Mouse (Mus musculus): ENCODE data around the gene Tbx6. TPM values are rescaled to one million over a fixed set of nuclear protein-coding genes. Genes with fewer than 3 reads are reported as not detected.

The Tbx6 gene
- 1.4 and 1.6 TPM in 2 replicates for polyA plus RNA-seq (2012; rRNA removed)

DNA sequence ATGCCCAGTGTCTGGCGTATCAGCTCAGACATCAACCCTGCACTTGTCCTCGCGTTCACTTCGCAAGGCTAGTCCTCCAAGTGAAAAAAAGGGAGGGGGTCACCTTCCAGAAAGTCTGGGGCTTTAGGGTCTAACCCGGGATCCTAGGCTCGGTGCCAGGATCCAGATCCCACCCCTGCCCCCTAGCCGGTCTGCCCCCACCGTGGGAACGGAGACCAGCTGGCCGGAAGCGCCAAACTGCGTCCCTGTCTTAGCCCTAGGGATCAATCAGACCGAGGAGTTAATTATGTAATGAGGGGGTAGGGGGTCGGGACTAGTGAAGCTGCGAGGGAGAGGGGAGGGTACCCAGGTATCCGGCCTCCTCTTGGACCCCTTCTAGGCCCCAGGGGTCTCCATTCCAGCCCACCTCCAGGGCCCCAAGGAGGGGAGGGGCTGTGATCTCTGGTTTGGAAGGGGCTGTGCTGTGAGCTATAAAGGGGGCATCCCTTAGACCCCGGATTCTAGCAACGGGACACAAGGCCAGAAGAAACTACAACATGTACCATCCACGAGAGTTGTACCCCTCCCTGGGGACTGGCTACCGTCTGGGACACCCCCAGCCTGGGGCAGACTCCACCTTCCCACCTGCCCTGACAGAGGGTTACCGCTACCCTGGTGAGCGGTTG, at the start of gene Tbx6:
Tbx6 (plus strand) TSS at position 513 of the 665 bp plus-strand sequence.
- Histone ChIP-seq H3K27ac (ENCODE audit: insufficient read depth, low read length) (no peak within 1 kb of the TSS), H3K4me3 (ENCODE audit: insufficient read depth, low read length) (peak within 1 kb of the TSS; percentile 6; the same call in 1 of the 2 replicates), H3K4me1 (ENCODE audit: control insufficient read depth, insufficient read depth, low read length) (peaks cover 2% of the 10 kb centered on the region; the same call in 1 of the 2 replicates)
- TF ChIP-seq POLR2A (IDR thresholded peaks at IDR 0.05; ENCODE audit: extremely low read depth, insufficient read depth, low read length) (no peak), CTCF (IDR thresholded peaks at IDR 0.05; ENCODE audit: extremely low read depth, insufficient read depth, low read length) (no peak)

DNA sequence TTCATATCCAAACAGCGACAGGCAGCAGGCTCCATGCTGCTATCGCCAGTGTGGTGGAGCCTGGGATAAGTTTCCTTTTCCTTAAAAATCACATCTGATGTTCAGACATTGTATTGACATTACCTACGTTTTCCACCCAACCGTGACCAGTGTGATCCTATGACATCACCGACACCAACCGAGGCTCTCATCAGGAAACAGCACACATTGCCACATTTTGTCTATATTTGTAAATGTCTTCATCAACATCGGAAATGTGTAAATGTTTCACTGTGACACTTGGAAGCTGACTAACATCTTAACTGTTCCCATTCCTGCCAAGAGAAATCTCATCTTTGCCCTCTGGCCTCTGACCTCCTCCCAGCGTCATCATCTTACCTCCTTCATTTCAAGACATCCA, 45.2 kb upstream of the Tbx6 start:
- Histone ChIP-seq H3K4me3 (ENCODE audit: insufficient read depth, low read length) (no peak overlapping the region), H3K4me1 (ENCODE audit: control insufficient read depth, insufficient read depth, low read length) (peaks cover 9% of the 10 kb centered on the region), H3K27ac (ENCODE audit: insufficient read depth, low read length) (no peak overlapping the region)
- TF ChIP-seq POLR2A (IDR thresholded peaks at IDR 0.05; ENCODE audit: extremely low read depth, insufficient read depth, low read length) (no peak), CTCF (IDR thresholded peaks at IDR 0.05; ENCODE audit: extremely low read depth, insufficient read depth, low read length) (no peak)

DNA sequence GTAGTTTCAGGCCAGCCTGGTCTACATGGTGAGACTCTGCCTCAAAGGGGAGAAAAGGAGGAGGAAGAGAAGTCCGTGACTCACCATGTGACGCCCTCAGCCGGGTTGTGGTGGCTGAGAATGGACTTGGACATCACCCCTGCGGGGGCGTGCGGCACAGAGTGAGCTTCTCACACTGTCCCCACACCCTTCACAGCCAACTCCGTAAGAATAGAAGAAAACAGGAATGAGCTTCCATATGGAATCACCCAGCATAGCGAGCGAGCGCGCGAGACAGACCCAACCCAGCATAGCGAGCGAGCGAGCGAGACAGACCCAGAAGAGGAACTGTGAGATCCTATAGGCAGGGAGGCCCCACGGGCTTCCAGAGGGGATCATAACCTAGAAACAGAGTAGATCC, 41.7 kb upstream of the Tbx6 start:
- TF ChIP-seq POLR2A (IDR thresholded peaks at IDR 0.05; ENCODE audit: extremely low read depth, insufficient read depth, low read length), result no peak
- no peak for TF ChIP-seq CTCF (IDR thresholded peaks at IDR 0.05; ENCODE audit: extremely low read depth, insufficient read depth, low read length)
- H3K4me1 ChIP-seq (ENCODE audit: control insufficient read depth, insufficient read depth, low read length), result peaks cover 10% of the 10 kb centered on the region
- H3K27ac ChIP-seq (ENCODE audit: insufficient read depth, low read length), result 0 out of 2 replicates have a peak overlapping the region, but pooled peaks have one; percentile 15
- H3K4me3 ChIP-seq (ENCODE audit: insufficient read depth, low read length), result no peak overlapping the region

DNA sequence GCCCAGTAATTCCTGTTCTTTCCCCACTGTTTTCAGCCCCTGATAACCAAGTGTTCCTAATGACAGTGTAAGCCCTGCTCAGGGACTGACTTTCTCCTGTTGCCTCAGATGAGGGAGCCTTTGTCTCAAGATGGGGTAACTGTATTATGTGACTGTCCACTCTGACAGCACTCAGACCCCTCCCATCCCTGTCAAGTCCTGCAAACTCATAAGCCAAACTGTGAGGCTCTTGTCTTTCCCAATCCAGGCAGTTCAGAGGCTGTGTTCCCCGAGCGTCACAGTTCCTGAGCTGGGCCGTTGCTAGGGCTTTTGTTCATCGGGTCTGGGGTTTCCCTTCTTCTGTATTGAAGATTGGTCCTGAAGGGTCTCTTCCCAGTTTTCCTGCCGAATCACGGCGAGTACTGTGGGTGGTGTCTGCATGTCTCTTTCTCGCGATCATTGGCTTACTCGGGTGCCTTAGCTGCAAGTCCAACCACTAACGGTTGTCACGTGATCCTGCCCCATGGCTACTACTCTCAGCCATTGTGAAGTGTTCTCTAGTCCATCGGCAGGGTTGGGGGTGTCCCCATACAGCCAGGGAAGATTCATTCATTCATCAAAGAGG, 41.0 kb upstream of the Tbx6 start:
- Histone ChIP-seq H3K4me3 (ENCODE audit: insufficient read depth, low read length) (no peak overlapping the region), H3K4me1 (ENCODE audit: control insufficient read depth, insufficient read depth, low read length) (peaks cover 10% of the 10 kb centered on the region), H3K27ac (ENCODE audit: insufficient read depth, low read length) (0 out of 2 replicates have a peak overlapping the region, but pooled peaks have one; percentile 15)
- TF ChIP-seq CTCF (IDR thresholded peaks at IDR 0.05; ENCODE audit: extremely low read depth, insufficient read depth, low read length) (no peak), POLR2A (IDR thresholded peaks at IDR 0.05; ENCODE audit: extremely low read depth, insufficient read depth, low read length) (no peak)

DNA sequence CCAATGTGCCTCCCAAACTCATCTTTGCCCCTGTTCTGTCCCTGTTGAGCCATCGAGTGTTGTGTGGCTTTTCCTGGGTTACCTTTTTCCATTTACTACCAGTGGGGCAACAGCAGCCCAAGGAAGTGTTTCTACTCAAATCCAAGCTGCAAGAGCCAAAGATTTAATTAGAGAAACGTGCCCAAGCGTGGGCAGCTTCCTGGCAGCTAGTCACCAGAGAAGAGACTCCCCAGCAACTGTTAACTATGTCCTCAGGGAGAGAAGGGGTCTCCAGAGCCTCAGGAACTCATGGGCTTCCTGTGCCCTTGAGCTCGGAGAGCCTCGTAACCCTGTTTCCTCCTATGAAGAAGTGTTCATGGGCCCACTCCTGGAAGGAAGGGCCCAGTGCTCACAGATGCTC, 40.3 kb upstream of the Tbx6 start:
- no peak overlapping the region for H3K4me3 ChIP-seq (ENCODE audit: insufficient read depth, low read length)
- TF ChIP-seq POLR2A (IDR thresholded peaks at IDR 0.05; ENCODE audit: extremely low read depth, insufficient read depth, low read length) (no peak), CTCF (IDR thresholded peaks at IDR 0.05; ENCODE audit: extremely low read depth, insufficient read depth, low read length) (no peak)
- H3K27ac ChIP-seq (ENCODE audit: insufficient read depth, low read length), result no peak overlapping the region
- H3K4me1 ChIP-seq (ENCODE audit: control insufficient read depth, insufficient read depth, low read length), result peaks cover 10% of the 10 kb centered on the region

DNA sequence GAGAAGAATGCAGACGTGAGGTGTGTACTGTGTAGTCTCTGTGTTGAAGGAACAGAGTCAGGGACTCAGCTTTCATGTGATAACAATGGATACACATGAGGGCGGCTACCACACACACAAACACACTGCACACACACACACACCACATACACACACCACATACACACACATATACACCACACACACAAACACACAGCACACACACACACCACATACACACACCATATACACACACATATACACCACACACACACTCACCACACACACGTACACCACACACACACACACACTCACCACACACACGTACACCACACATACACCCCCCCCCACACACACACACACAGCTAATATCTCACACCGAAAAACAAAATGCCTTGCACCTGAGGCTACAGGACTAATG, 39.8 kb upstream of the Tbx6 start:
- Histone ChIP-seq H3K4me3 (ENCODE audit: insufficient read depth, low read length) (no peak overlapping the region), H3K4me1 (ENCODE audit: control insufficient read depth, insufficient read depth, low read length) (peaks cover 10% of the 10 kb centered on the region), H3K27ac (ENCODE audit: insufficient read depth, low read length) (no peak overlapping the region)
- TF ChIP-seq CTCF (IDR thresholded peaks at IDR 0.05; ENCODE audit: extremely low read depth, insufficient read depth, low read length) (no peak), POLR2A (IDR thresholded peaks at IDR 0.05; ENCODE audit: extremely low read depth, insufficient read depth, low read length) (no peak)

DNA sequence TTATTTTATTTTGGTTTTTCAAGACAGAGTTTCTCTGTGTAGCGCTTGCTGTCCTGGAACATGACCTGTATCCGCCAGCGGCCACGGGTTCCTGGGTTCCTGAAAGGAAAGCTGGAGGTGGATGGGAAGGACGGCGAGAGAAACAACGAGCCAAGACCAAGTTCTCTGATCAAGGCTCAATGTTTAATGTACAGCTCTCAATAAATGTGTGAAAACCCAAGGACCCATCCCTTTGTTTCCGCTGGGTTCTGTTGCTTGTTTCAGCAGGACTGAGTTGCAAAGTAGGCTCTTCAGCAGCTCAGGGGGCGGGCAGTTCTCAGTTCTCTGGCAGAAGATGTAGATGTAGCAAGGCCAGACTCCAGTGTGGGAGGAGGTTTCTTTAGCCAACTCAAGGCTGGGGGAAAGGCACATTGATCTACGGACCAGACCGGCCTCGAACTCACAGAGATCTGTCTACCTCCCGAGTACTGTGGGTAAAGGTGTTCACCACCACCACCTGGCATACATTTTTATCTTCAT, 39.3 kb upstream of the Tbx6 start:
- TF ChIP-seq CTCF (IDR thresholded peaks at IDR 0.05; ENCODE audit: extremely low read depth, insufficient read depth, low read length), result no peak
- no peak for TF ChIP-seq POLR2A (IDR thresholded peaks at IDR 0.05; ENCODE audit: extremely low read depth, insufficient read depth, low read length)
- H3K27ac ChIP-seq (ENCODE audit: insufficient read depth, low read length), result no peak overlapping the region
- peaks cover 10% of the 10 kb centered on the region for H3K4me1 ChIP-seq (ENCODE audit: control insufficient read depth, insufficient read depth, low read length)
- no peak overlapping the region for H3K4me3 ChIP-seq (ENCODE audit: insufficient read depth, low read length)

DNA sequence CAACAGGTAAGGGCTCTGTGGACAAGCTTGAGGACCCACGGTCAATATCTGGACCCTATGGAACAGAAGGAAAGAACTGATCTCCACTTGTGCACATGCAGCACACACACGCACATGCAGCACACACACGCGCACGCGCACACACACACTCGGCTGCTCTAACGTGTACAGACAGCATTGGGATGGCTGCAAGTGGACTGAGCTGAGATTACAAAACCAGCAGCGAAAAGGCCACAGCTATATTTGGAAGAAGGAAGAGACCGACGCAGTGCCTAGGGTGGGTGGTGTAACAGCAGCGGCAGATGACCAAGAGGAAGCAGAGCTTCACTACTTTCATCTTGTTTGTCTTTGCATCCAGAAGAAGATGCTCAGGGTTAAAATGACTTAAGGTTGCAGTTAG, 35.2 kb upstream of the Tbx6 start:
- Histone ChIP-seq H3K4me1 (ENCODE audit: control insufficient read depth, insufficient read depth, low read length) (peaks cover 2% of the 10 kb centered on the region; the same call in 1 of the 2 replicates), H3K27ac (ENCODE audit: insufficient read depth, low read length) (no peak overlapping the region), H3K4me3 (ENCODE audit: insufficient read depth, low read length) (no peak overlapping the region)
- TF ChIP-seq POLR2A (IDR thresholded peaks at IDR 0.05; ENCODE audit: extremely low read depth, insufficient read depth, low read length) (0 out of 2 replicates have a peak, but pooled peaks have one; percentile 7), CTCF (IDR thresholded peaks at IDR 0.05; ENCODE audit: extremely low read depth, insufficient read depth, low read length) (no peak)

DNA sequence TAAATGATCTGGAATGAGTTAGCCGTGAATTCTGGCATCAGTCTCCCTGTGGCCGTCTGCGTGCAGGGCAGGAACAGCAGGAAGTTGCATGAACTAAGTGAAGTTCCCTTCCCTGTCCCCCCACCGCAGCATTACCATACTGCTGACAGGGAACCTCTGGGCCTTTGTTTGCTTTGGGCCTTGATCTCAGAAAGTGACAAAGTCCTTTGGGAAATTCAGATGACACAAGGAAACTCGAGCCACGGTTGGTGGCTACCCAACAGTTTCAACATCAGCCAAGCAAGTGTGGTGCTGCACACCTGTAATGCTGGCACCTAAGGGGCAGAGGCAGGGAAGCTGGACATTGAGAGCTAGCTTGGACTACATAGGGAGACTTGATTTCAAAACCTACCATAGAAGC, 34.5 kb upstream of the Tbx6 start:
- Histone ChIP-seq H3K4me1 (ENCODE audit: control insufficient read depth, insufficient read depth, low read length) (no peaks in the 10 kb centered on the region), H3K27ac (ENCODE audit: insufficient read depth, low read length) (no peak overlapping the region), H3K4me3 (ENCODE audit: insufficient read depth, low read length) (no peak overlapping the region)
- no peak for TF ChIP-seq POLR2A (IDR thresholded peaks at IDR 0.05; ENCODE audit: extremely low read depth, insufficient read depth, low read length)
- TF ChIP-seq CTCF (IDR thresholded peaks at IDR 0.05; ENCODE audit: extremely low read depth, insufficient read depth, low read length), result no peak

DNA sequence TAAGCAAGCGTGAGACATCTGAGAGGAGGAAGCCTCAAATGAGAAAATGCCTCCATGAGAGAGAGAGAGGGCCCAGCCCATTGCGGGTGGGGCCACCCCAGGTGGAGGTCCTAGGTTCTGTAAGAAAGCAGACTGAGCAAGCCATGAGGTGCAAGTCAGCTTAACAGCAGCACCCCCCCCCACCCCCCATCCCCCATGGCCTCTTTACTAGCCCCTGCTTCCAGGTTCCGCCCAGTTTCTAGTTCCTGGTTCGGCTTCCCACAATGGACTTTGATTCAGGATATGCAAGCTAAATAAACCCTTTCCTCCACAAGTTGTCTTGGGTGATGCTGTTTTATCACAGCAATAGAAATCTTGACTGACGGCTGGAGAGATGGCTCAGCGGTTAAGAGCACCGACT, 32.5 kb upstream of the Tbx6 start:
- no peaks in the 10 kb centered on the region for H3K4me1 ChIP-seq (ENCODE audit: control insufficient read depth, insufficient read depth, low read length)
- H3K27ac ChIP-seq (ENCODE audit: insufficient read depth, low read length), result no peak overlapping the region
- TF ChIP-seq CTCF (IDR thresholded peaks at IDR 0.05; ENCODE audit: extremely low read depth, insufficient read depth, low read length) (no peak), POLR2A (IDR thresholded peaks at IDR 0.05; ENCODE audit: extremely low read depth, insufficient read depth, low read length) (no peak)
- no peak overlapping the region for H3K4me3 ChIP-seq (ENCODE audit: insufficient read depth, low read length)

Data from cortical plate, adult 2 months (tissue).